Mouse (Mus musculus) heart, postnatal 10 days (tissue): ENCODE results near the gene Gm5724. TPM values are rescaled to one million over a fixed set of nuclear protein-coding genes. Genes with fewer than 3 reads are reported as not detected.

ENCODE experiments used
- DNase-seq, 2 experiments: peaks; one replicate each; pipeline ENCODE4 v3.0.0; 2021
- intact Hi-C: fragments of 180-260 bp; cut with DNase I; formaldehyde crosslinking; loops from one replicate; pipeline ENCODE4 v1.15.1; 2025
- total RNA-seq, 2 experiments: library from RNA; stranded (reverse); gene quantifications; 2 replicates each; pipeline ENCODE4 v1.2.3; 2021

The Gm5724 gene
- not detected for total RNA-seq

- intact Hi-C loops: no loop called here
Measured at GRCm38 (mm10) chr6:141773710-141774109, at the start of gene Gm5724. Gene Gm5724, minus strand, starts transcription at chr6:141773810.

GRCm38 (mm10) chr6:141797837-141798236 lies 24.2 kb upstream of the Gm5724 start:
- peak; percentile 26 to 58 for DNase-seq
- intact Hi-C loops: loop anchor here (5.0 kb wide), 2 partner anchors 311 to 1081 kb away; no protein-coding TSS in a partner anchor

More at GRCm38 (mm10) chr6:141773710-141774109, at the start of gene Gm5724:
- no peak for DNase-seq

DNA sequence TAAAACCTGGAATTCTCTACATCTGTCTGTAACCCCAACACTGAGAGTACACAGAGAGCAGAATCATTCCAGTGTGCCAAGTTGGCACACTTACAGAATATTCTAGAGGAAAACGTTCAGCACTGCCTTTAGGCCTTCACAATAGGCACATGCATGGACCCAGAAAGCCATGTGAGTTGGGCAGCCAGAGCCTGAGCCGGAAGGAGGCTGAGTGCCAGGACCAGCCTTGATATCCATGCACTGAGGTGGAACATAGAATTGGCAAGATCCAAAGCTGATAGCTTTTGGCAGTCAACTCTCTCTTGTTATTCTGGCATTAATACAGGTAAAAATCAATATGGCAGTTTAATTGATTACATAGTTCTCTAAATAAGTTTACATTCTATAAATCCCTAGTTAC lies 866 bp upstream of the Gm5724 start:
- intact Hi-C loops: no loop called here
- no peak for DNase-seq

GRCm38 (mm10) chr6:141691246-141691645 lies 82.4 kb downstream of the Gm5724 start:
- intact Hi-C loops: no loop called here
- DNase-seq: no peak

DNA sequence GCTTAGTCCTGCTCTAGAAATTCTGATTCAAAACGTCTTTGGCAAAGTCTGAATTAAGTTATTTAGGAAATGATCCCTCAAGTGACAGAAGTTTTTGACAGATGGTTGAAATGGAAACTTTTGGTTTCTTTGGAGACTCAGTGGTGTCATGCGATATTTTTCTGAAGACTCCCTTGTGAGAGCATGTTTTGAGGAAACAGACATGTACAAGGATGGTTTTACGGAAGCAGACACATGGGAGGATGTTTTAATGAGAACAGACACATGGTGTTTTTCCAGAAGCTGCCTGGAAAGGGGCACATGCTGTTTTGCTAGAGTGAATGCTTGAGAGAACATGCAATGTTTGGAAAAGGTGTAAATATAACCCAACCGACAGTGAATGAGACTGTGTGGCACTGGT lies 86.6 kb downstream of the Gm5724 start:
- DNase-seq: no peak
- intact Hi-C loops: no loop called here

Other genes starting within 250 kb of the Gm5724 start
- 1 to 10 TPM in 1 of 2 experiments, under 1 TPM in 1; 0.47 to 1.1 TPM for gene Slco1c1, start 249.4 kb downstream of the Gm5724 start, total RNA-seq
- gene Slco1b2, start 144.3 kb downstream of the Gm5724 start, total RNA-seq: not detected
- under 1 TPM; 0.15 to 0.84 TPM for gene Slco1a4, start 82.4 kb upstream of the Gm5724 start, total RNA-seq
- gene Slco1a1, start 173.2 kb upstream of the Gm5724 start, total RNA-seq: not detected
- gene Gm6614, start 237.6 kb upstream of the Gm5724 start, total RNA-seq: not detected